Mouse (Mus musculus) C2C12 (cell line): Measurements from ENCODE around the gene E330017A01Rik.

ENCODE experiments used
- CTCF ChIP-seq: IDR thresholded peaks from one replicate; pipeline ENCODE4 v1.5.1; 2011; ENCODE audit not compliant: control insufficient read depth, insufficient read depth, insufficient read length
- MYOG ChIP-seq: IDR thresholded peaks from one replicate; pipeline ENCODE4 v1.6.1; 2011; ENCODE audit not compliant: control insufficient read depth, insufficient read length; ENCODE audit errors: extremely low read depth

- TF ChIP-seq CTCF, result no peak
- no peak for TF ChIP-seq MYOG
Measured at GRCm38 (mm10) chr16:58617346-58617745, 21.2 kb downstream of the E330017A01Rik start.
